Mouse (Mus musculus): ENCODE data around the gene Zfp740. TPM values are rescaled to one million over a fixed set of nuclear protein-coding genes. Genes with fewer than 3 reads are reported as not detected.

Zfp740 gene
- polyA plus RNA-seq, 1 experiment from 2014 or later: 66.9 TPM

DNA sequence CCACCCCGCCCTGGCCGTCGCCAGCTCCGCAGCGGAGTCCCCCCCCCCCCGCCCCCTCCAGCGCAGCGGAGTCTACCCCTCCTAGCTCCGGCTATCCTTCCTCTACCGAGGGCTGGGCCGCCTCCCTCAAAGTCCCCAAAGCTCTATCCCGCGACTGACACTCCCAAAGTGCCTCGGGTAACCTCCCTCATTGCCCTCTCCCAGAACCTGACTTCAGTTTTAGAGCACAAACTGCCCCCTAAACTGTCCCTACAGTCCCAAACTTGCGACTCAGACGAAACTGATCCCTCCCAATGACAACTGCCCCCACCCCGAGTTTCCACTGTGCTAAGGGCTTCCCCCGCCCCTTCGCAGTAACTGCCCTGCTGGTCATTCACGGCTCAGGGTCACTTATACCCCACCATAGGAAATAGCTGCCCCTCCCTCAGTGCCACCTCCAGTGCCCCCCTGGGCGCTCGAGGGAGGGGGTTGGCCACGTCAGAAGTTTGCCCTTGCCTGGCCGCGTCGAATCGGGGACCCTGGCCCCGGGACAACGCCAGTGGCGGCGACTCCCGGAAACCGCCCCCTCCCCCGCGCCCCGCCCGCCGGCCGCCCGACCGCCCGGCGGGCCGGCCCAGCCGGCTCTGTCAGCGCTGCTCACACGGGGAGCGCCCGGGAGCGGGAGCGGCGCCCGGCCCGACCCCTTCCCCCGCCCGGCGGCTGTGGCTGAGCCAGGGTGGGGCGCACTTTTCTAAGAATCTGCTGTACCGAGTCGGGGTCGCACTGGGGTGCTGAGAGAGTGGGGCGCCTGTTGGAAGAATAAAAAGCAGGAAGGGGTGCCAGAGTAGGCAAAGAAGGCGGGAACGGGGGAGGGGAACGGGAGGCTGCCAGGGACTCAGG, 44.4 kb downstream of the Zfp740 start:
- peaks cover 17% of the 10 kb centered on the region for H3K27me3 ChIP-seq (ENCODE audit: control insufficient read depth, insufficient read depth, low read length)
- peak; percentile 71 for DNase-seq (ENCODE audit: low spot score)
- peaks cover 39% of the 10 kb centered on the region for H3K4me1 ChIP-seq (ENCODE audit: control insufficient read depth, insufficient read depth, low read length)

GRCm38 (mm10) chr15:102248131-102248811, 45.2 kb downstream of the Zfp740 start:
- H3K9ac ChIP-seq (ENCODE audit: low read length): peak overlapping the region; percentile 43
- no peaks in the 10 kb centered on the region for H3K36me3 ChIP-seq (ENCODE audit: control insufficient read depth, insufficient read depth, low read length)
- peaks cover 34% of the 10 kb centered on the region for H3K4me1 ChIP-seq (ENCODE audit: control insufficient read depth, insufficient read depth, low read length)
- ATAC-seq (ENCODE audit: insufficient read depth, low FRiP score, low TSS enrichment): no peak
- peak overlapping the region; percentile 56 for H3K4me3 ChIP-seq (ENCODE audit: low read depth, low read length)
- H3K27ac ChIP-seq (ENCODE audit: low read depth, low read length): no peak overlapping the region
- H3K27me3 ChIP-seq (ENCODE audit: control insufficient read depth, insufficient read depth, low read length): peaks cover 17% of the 10 kb centered on the region
- 8% methylated on average over 8 of the region's 8 CpGs for WGBS
- H3K9me3 ChIP-seq (ENCODE audit: control insufficient read depth, low read length): no peaks in the 10 kb centered on the region
- H3K4me2 ChIP-seq (ENCODE audit: low read depth): peak overlapping the region; percentile 82
- no peak for DNase-seq (ENCODE audit: low spot score)

More for the DNA sequence above, 44.4 kb downstream of the Zfp740 start:
- Histone ChIP-seq H3K9me3 (ENCODE audit: control insufficient read depth, low read length) (no peaks in the 10 kb centered on the region), H3K9ac (ENCODE audit: low read length) (peak overlapping the region; percentile 43), H3K4me3 (ENCODE audit: low read depth, low read length) (peak overlapping the region; percentile 56), H3K27ac (ENCODE audit: low read depth, low read length) (peak overlapping the region; percentile 47), H3K36me3 (ENCODE audit: control insufficient read depth, insufficient read depth, low read length) (no peaks in the 10 kb centered on the region), H3K4me2 (ENCODE audit: low read depth) (peak overlapping the region; percentile 82)
- under 1% methylated on average over 39 of the region's 65 CpGs for WGBS
- peak; percentile 35; the same call in 1 of the 2 replicates for ATAC-seq (ENCODE audit: insufficient read depth, low FRiP score, low TSS enrichment)

- no peak for DNase-seq (ENCODE audit: low spot score)
- ATAC-seq (ENCODE audit: insufficient read depth, low FRiP score, low TSS enrichment): no peak
- Histone ChIP-seq H3K9ac (ENCODE audit: low read length) (no peak overlapping the region), H3K36me3 (ENCODE audit: control insufficient read depth, insufficient read depth, low read length) (no peaks in the 10 kb centered on the region), H3K4me1 (ENCODE audit: control insufficient read depth, insufficient read depth, low read length) (peaks cover 29% of the 10 kb centered on the region), H3K9me3 (ENCODE audit: control insufficient read depth, low read length) (no peaks in the 10 kb centered on the region), H3K4me3 (ENCODE audit: low read depth, low read length) (0 out of 2 replicates have a peak overlapping the region, but pooled peaks have one; percentile 8), H3K27ac (ENCODE audit: low read depth, low read length) (no peak overlapping the region), H3K27me3 (ENCODE audit: control insufficient read depth, insufficient read depth, low read length) (peaks cover 16% of the 10 kb centered on the region), H3K4me2 (ENCODE audit: low read depth) (peak overlapping the region; percentile 5; the same call in 1 of the 2 replicates)
- WGBS: 10% methylated on average over 3 of the region's 3 CpGs
These were observed 45.8 kb downstream of the Zfp740 start for GRCm38 (mm10) chr15:102248812-102249191.

GRCm38 (mm10) chr15:102249251-102249691, 46.2 kb downstream of the Zfp740 start:
- peaks cover 11% of the 10 kb centered on the region for H3K27me3 ChIP-seq (ENCODE audit: control insufficient read depth, insufficient read depth, low read length)
- 0 out of 2 replicates have a peak overlapping the region, but pooled peaks have one; percentile 2 for H3K4me3 ChIP-seq (ENCODE audit: low read depth, low read length)
- 5% methylated on average over 13 of the region's 13 CpGs for WGBS
- H3K27ac ChIP-seq (ENCODE audit: low read depth, low read length): peak overlapping the region; percentile 49; the same call in 1 of the 2 replicates
- ATAC-seq (ENCODE audit: insufficient read depth, low FRiP score, low TSS enrichment): no peak
- peaks cover 25% of the 10 kb centered on the region for H3K4me1 ChIP-seq (ENCODE audit: control insufficient read depth, insufficient read depth, low read length)
- no peak overlapping the region; the same call in 1 of the 2 replicates for H3K9ac ChIP-seq (ENCODE audit: low read length)
- peak overlapping the region; percentile 36 for H3K4me2 ChIP-seq (ENCODE audit: low read depth)
- no peaks in the 10 kb centered on the region for H3K36me3 ChIP-seq (ENCODE audit: control insufficient read depth, insufficient read depth, low read length)
- no peaks in the 10 kb centered on the region for H3K9me3 ChIP-seq (ENCODE audit: control insufficient read depth, low read length)
- no peak for DNase-seq (ENCODE audit: low spot score)

- H3K9ac ChIP-seq (ENCODE audit: low read length): peak overlapping the region; percentile 14; the same call in 1 of the 2 replicates
- peak overlapping the region; percentile 49; the same call in 1 of the 2 replicates for H3K27ac ChIP-seq (ENCODE audit: low read depth, low read length)
- ATAC-seq (ENCODE audit: insufficient read depth, low FRiP score, low TSS enrichment): no peak
- H3K9me3 ChIP-seq (ENCODE audit: control insufficient read depth, low read length): no peaks in the 10 kb centered on the region
- no peak overlapping the region for H3K4me3 ChIP-seq (ENCODE audit: low read depth, low read length)
- peaks cover 7% of the 10 kb centered on the region for H3K27me3 ChIP-seq (ENCODE audit: control insufficient read depth, insufficient read depth, low read length)
- WGBS: 33% methylated on average over 9 of the region's 9 CpGs
- H3K36me3 ChIP-seq (ENCODE audit: control insufficient read depth, insufficient read depth, low read length): no peaks in the 10 kb centered on the region
- peak overlapping the region; percentile 36 for H3K4me2 ChIP-seq (ENCODE audit: low read depth)
- no peak for DNase-seq (ENCODE audit: low spot score)
- H3K4me1 ChIP-seq (ENCODE audit: control insufficient read depth, insufficient read depth, low read length): peaks cover 22% of the 10 kb centered on the region
These were observed 46.9 kb downstream of the Zfp740 start for GRCm38 (mm10) chr15:102249967-102250366.

DNA sequence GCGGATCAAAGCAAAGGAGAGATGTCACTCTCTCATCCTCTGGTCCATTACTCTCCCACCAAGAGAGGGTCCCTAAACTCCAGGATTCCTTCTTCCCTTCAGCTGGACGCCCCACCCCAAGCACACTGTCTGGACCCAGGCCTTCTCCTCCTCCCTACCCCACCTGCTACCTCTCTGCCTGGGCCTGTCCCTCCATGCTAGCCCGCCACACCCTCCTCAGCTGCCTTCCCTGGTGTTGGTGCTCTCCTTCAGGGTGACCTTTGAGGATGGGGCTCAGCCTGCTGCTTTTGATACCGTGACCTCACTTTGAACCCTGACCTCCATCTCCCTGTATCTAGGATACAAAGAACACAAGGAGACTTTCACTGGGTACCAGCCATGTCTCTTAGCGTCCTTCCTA, 47.5 kb downstream of the Zfp740 start:
- Histone ChIP-seq H3K27ac (ENCODE audit: low read depth, low read length) (no peak overlapping the region), H3K36me3 (ENCODE audit: control insufficient read depth, insufficient read depth, low read length) (no peaks in the 10 kb centered on the region), H3K4me3 (ENCODE audit: low read depth, low read length) (no peak overlapping the region), H3K9me3 (ENCODE audit: control insufficient read depth, low read length) (no peaks in the 10 kb centered on the region), H3K27me3 (ENCODE audit: control insufficient read depth, insufficient read depth, low read length) (peaks cover 1% of the 10 kb centered on the region; the same call in 1 of the 2 replicates), H3K4me2 (ENCODE audit: low read depth) (no peak overlapping the region), H3K4me1 (ENCODE audit: control insufficient read depth, insufficient read depth, low read length) (peaks cover 17% of the 10 kb centered on the region), H3K9ac (ENCODE audit: low read length) (no peak overlapping the region)
- DNase-seq (ENCODE audit: low spot score) (no peak), ATAC-seq (ENCODE audit: insufficient read depth, low FRiP score, low TSS enrichment) (no peak)
- WGBS: 52% methylated on average over 5 of the region's 5 CpGs

GRCm38 (mm10) chr15:102255547-102256255, 52.7 kb downstream of the Zfp740 start:
- Histone ChIP-seq H3K27me3 (ENCODE audit: control insufficient read depth, insufficient read depth, low read length) (peaks cover 17% of the 10 kb centered on the region; the same call in 1 of the 2 replicates), H3K4me3 (ENCODE audit: low read depth, low read length) (peak overlapping the region; percentile 16; the same call in 1 of the 2 replicates), H3K4me1 (ENCODE audit: control insufficient read depth, insufficient read depth, low read length) (peaks cover 5% of the 10 kb centered on the region; the same call in 1 of the 2 replicates), H3K4me2 (ENCODE audit: low read depth) (peak overlapping the region; percentile 96), H3K9ac (ENCODE audit: low read length) (no peak overlapping the region), H3K36me3 (ENCODE audit: control insufficient read depth, insufficient read depth, low read length) (no peaks in the 10 kb centered on the region), H3K9me3 (ENCODE audit: control insufficient read depth, low read length) (no peaks in the 10 kb centered on the region), H3K27ac (ENCODE audit: low read depth, low read length) (0 out of 2 replicates have a peak overlapping the region, but pooled peaks have one; percentile 29)
- no peak; the same call in 1 of the 2 replicates for ATAC-seq (ENCODE audit: insufficient read depth, low FRiP score, low TSS enrichment)
- WGBS: 55% methylated on average over 10 of the region's 14 CpGs
- no peak for DNase-seq (ENCODE audit: low spot score)

Measured in neural tube, embryonic 11.5 days (tissue).